Mouse (Mus musculus) embryonic fibroblast, embryonic 13.5 days (primary cell): Measurements from ENCODE around the gene Rtl5. TPM values are rescaled to one million over a fixed set of nuclear protein-coding genes. Genes with fewer than 3 reads are reported as not detected.
A peak's percentile ranks its signal among the peaks of the same experiment; 100 is the strongest.
"Not testable (repeated sequence)": the region's sequence is repeated elsewhere in the genome, so short reads cannot be mapped to it uniquely, and the experiment has no call there.

Source experiments
- H3K27ac ChIP-seq: 2 replicates; pipeline ENCODE4 v1.5.1; 2012; ENCODE audit warnings: low read length, control low read depth, inconsistent platforms; ENCODE audit not compliant: insufficient read depth
- H3K4me1 ChIP-seq: 2 replicates; pipeline ENCODE4 v1.6.1; 2011; ENCODE audit warnings: low read length; ENCODE audit not compliant: control insufficient read depth, insufficient read depth
- H3K4me3 ChIP-seq: 2 replicates; pipeline ENCODE4 v1.5.1; 2011; ENCODE audit warnings: mild to moderate bottlenecking, control low read depth, low read length; ENCODE audit not compliant: insufficient read depth
- CTCF ChIP-seq: IDR thresholded peaks from 2 replicates; pipeline ENCODE4 v1.5.1; 2011; ENCODE audit warnings: mild to moderate bottlenecking, control low read depth, low read length, moderate library complexity, borderline replicate concordance; ENCODE audit not compliant: insufficient read depth
- POLR2A ChIP-seq: IDR thresholded peaks from 2 replicates; pipeline ENCODE4 v1.6.1; 2011; ENCODE audit warnings: low read depth, mild to moderate bottlenecking, control low read depth, low read length, moderate library complexity
- polyA plus RNA-seq: library from polyadenylated mRNA; stranded (reverse); fragments of >200 nt; gene quantifications from 2 replicates; pipeline ENCODE4 v1.2.4, GENCODE M21; 2011; ENCODE audit warnings: low read depth; ENCODE audit not compliant: missing spikeins, insufficient read length

The Rtl5 gene
- 4.6 and 8.2 TPM in 2 replicates for polyA plus RNA-seq

GRCm38 (mm10) chrX:102070591-102071471 is at the start of gene Rtl5:
TSS of gene Rtl5 (minus strand) at chrX:102071304.
- H3K4me1 ChIP-seq = no peaks in the 10 kb centered on the region
- H3K27ac ChIP-seq = no peak within 1 kb of the TSS
- no peak for TF ChIP-seq POLR2A
- no peak for TF ChIP-seq CTCF
- peak within 1 kb of the TSS; percentile 39 for H3K4me3 ChIP-seq

DNA sequence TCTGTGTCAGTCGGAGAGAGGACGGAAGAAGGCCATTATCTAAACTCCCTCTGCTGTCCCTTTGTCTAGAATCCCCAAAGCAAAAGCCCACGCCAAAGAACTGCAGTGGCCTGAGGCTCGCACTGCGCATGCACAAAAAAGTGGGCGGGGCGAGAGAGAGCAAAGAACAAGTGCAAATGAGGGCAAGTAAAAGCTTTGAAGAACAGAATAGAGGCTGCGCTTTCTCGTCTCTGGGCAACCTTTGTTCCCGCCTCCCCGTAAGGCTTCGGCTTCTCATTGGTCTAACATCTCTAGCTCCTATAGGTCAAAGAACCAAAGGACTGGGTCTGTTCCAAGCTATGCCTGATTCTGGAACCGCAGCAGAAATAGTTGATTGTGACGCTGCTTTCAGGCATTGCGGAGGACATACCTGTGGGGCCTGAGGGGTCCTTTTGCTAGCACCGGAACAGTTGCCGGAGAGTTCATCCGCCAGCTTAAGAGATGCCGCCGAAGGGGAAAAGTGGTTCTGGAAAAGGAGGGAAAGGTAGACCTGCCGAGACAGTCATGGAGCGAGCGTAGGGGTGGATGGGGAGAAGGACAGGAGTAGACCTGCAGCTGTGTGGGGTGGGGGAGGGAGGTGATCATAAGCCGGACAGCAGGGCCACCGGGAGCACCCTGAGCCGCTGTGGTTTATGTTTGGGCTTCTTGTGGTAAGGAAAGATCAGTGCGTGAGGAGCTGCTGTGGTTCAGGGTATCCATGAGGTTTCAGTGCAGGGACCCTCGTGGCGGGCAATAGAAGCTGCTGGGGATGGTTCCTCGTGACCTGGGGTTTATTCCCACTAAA is 48.1 kb upstream of the Rtl5 start, which contains the start of gene Pin4:
Pin4 (plus strand) TSS at position 406 of the 823 bp plus-strand sequence.
- Histone ChIP-seq H3K4me1 (no peaks in the 10 kb centered on the region), H3K4me3 (peak within 1 kb of the TSS; percentile 96), H3K27ac (no peak within 1 kb of the TSS)
- TF ChIP-seq POLR2A (peak; percentile 62), CTCF (no peak)

GRCm38 (mm10) chrX:102115676-102116075 is 44.6 kb upstream of the Rtl5 start:
- Histone ChIP-seq H3K4me3 (no peak overlapping the region), H3K27ac (no peak overlapping the region), H3K4me1 (no peaks in the 10 kb centered on the region)
- TF ChIP-seq POLR2A (no peak), CTCF (no peak)

DNA sequence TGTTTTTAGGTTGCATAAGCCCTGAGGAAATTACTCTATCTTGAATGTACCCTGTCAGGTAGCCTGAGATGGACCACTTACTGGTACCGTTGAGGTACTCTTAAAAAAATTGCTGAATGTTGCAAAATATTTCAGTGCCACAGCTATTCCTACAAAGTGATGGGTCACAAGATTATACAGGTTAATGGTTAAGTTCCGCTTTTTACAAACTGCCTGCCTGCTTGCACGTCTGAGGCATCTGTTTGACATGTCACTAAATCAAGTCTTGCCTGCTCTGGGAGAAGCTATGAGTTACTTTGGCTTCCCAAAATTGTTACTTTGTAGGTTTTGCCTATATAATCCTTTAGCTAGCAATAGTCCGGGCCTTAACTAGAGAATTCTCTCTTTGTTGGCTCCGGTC is 38.2 kb upstream of the Rtl5 start:
- not testable (repeated sequence) for H3K4me3 ChIP-seq, H3K27ac ChIP-seq, H3K4me1 ChIP-seq

DNA sequence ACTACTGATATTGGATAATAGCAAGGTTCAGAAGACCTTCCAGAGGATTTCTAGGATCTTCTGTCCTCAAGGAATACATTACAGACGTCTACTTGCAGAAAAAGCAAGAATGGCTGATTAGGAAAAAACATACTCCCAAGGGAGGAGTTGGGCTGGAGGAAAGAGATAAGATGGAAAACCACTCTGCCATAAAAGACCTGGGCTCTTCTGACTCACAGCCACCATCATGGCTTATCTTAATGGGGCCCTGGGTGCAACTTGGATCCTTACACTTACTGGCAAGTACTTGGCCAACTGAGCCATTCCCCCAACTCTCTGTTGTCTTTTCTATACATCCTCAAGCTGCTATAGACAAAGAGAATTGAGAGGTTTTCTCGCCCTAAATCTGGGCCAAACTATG is 32.7 kb upstream of the Rtl5 start:
- H3K4me1 ChIP-seq, H3K27ac ChIP-seq, H3K4me3 ChIP-seq: not testable (repeated sequence)

DNA sequence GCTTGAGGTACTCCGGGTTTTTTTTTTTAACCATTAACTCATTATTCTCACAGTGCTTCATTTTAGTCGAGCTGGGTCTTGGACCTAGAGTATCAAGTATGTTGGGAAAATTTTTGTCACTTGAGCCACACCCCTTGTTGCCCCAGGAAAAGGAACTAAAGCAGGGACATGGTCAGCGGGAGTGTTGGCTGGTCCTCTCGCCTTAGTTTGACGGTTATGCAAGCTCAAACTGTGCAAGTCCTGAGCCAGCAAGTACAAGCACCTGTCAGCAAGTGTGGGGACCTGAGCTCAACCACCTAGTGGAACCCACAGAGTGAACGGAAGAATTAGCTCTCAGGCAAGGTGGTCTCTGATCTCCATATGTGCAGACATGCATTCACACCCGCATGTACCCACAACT is 30.8 kb upstream of the Rtl5 start:
- Histone ChIP-seq H3K4me1 (no peaks in the 10 kb centered on the region), H3K27ac (no peak overlapping the region), H3K4me3 (no peak overlapping the region)
- no peak for TF ChIP-seq POLR2A
- TF ChIP-seq CTCF = no peak

DNA sequence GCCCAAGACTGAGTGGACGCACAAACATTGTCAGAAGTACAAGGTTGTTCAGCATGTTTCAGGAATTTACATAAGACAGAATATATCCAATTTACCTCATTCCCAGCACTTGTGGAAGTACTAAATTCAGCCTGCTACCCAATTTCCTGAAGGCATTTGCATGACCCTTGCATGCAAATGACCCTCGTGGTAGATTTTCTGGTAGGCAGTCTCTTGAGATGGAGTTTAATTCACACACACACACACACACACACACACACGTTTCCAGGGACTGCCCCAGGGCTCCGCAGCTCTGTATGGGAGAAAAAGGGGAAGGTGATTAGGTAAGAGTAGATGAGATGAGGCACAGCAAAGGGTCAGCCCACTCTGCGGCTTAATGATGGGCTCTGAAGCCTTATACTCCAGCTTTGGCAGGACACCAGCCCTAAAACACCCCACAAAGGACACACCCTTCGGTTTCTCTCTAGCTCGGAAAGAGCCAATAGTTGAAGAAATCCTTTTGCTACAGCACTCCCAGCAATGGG is 23.3 kb upstream of the Rtl5 start:
- no peaks in the 10 kb centered on the region; the same call in 1 of the 2 replicates for H3K4me1 ChIP-seq
- H3K4me3 ChIP-seq = no peak overlapping the region
- H3K27ac ChIP-seq = no peak overlapping the region
- TF ChIP-seq POLR2A = no peak

- no peak overlapping the region for H3K27ac ChIP-seq
- H3K4me3 ChIP-seq = no peak overlapping the region
- no peaks in the 10 kb centered on the region; the same call in 1 of the 2 replicates for H3K4me1 ChIP-seq
- TF ChIP-seq POLR2A = no peak
- no peak for TF ChIP-seq CTCF
These were observed 19.5 kb upstream of the Rtl5 start for GRCm38 (mm10) chrX:102090605-102091004.

- H3K4me3 ChIP-seq = no peak overlapping the region
- no peaks in the 10 kb centered on the region; the same call in 1 of the 2 replicates for H3K4me1 ChIP-seq
- TF ChIP-seq POLR2A = no peak
- TF ChIP-seq CTCF = no peak
- no peak overlapping the region for H3K27ac ChIP-seq
These were observed 14.8 kb upstream of the Rtl5 start for GRCm38 (mm10) chrX:102085798-102086443.

DNA sequence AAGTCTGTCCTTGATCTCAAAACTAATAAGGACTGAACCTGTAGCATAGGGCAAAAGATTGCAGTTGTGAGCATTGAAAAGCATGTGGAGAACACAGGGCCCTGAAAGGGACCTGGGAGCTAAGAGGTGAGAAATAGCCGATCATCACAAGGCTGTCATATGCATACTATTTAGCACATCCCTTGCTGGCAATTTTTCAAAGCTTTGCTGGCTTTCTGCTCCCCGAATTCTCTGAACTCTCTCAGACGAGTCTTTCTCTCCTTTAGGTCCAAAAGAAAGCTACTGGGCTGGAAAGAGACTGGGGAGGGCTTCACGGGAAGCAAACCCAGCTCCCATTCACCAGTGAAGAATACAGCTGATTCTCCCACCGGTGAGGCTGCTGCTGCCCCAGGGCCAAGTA is 11.2 kb upstream of the Rtl5 start:
- TF ChIP-seq CTCF (no peak), POLR2A (no peak)
- Histone ChIP-seq H3K4me3 (no peak overlapping the region), H3K27ac (no peak overlapping the region), H3K4me1 (no peaks in the 10 kb centered on the region)
